Mouse (Mus musculus): ENCODE measurements around the gene Atf3.

The Atf3 gene

GRCm38 (mm10) chr1:191217939-191218338 lies at the start of gene Atf3:
Gene Atf3, minus strand, starts transcription at chr1:191218039.
- in situ Hi-C loops (cut with MboI; ENCODE audit: low pct_unique_long_range_greater_than_20kb in 1 of 2, low sequenced_read_pairs in 2 of 2, unreplicated experiment in 1 of 2): no loop called here

- in situ Hi-C loops (cut with MboI; ENCODE audit: low pct_unique_long_range_greater_than_20kb in 1 of 2, low sequenced_read_pairs in 2 of 2, unreplicated experiment in 1 of 2): no loop called here
Measured at GRCm38 (mm10) chr1:191267162-191267561, 49.3 kb upstream of the Atf3 start.

- in situ Hi-C loops (cut with MboI; ENCODE audit: low pct_unique_long_range_greater_than_20kb in 1 of 2, low sequenced_read_pairs in 2 of 2, unreplicated experiment in 1 of 2): no loop called here
Measured at GRCm38 (mm10) chr1:191263471-191263870, 45.6 kb upstream of the Atf3 start.

- in situ Hi-C loops (cut with MboI; ENCODE audit: low pct_unique_long_range_greater_than_20kb in 1 of 2, low sequenced_read_pairs in 2 of 2, unreplicated experiment in 1 of 2): no loop called here
Measured at GRCm38 (mm10) chr1:191261861-191262260, 44.0 kb upstream of the Atf3 start.

GRCm38 (mm10) chr1:191259661-191260060 lies 41.8 kb upstream of the Atf3 start:
- in situ Hi-C loops (cut with MboI; ENCODE audit: low pct_unique_long_range_greater_than_20kb in 1 of 2, low sequenced_read_pairs in 2 of 2, unreplicated experiment in 1 of 2): no loop called here

GRCm38 (mm10) chr1:191259121-191259520 lies 41.3 kb upstream of the Atf3 start:
- in situ Hi-C loops (cut with MboI; ENCODE audit: low pct_unique_long_range_greater_than_20kb in 1 of 2, low sequenced_read_pairs in 2 of 2, unreplicated experiment in 1 of 2): no loop called here

- in situ Hi-C loops (cut with MboI; ENCODE audit: low pct_unique_long_range_greater_than_20kb in 1 of 2, low sequenced_read_pairs in 2 of 2, unreplicated experiment in 1 of 2): no loop called here
Measured at GRCm38 (mm10) chr1:191258521-191258920, 40.7 kb upstream of the Atf3 start.

GRCm38 (mm10) chr1:191257981-191258380 lies 40.1 kb upstream of the Atf3 start:
- in situ Hi-C loops (cut with MboI; ENCODE audit: low pct_unique_long_range_greater_than_20kb in 1 of 2, low sequenced_read_pairs in 2 of 2, unreplicated experiment in 1 of 2): no loop called here

- in situ Hi-C loops (cut with MboI; ENCODE audit: low pct_unique_long_range_greater_than_20kb in 1 of 2, low sequenced_read_pairs in 2 of 2, unreplicated experiment in 1 of 2): no loop called here
Measured at GRCm38 (mm10) chr1:191257351-191257771, 39.5 kb upstream of the Atf3 start.

- in situ Hi-C loops (cut with MboI; ENCODE audit: low pct_unique_long_range_greater_than_20kb in 1 of 2, low sequenced_read_pairs in 2 of 2, unreplicated experiment in 1 of 2): no loop called here
Measured at GRCm38 (mm10) chr1:191256566-191257350, 38.9 kb upstream of the Atf3 start.

- in situ Hi-C loops (cut with MboI; ENCODE audit: low pct_unique_long_range_greater_than_20kb in 1 of 2, low sequenced_read_pairs in 2 of 2, unreplicated experiment in 1 of 2): no loop called here
Measured at GRCm38 (mm10) chr1:191256134-191256533, 38.3 kb upstream of the Atf3 start.

- in situ Hi-C loops (cut with MboI; ENCODE audit: low pct_unique_long_range_greater_than_20kb in 1 of 2, low sequenced_read_pairs in 2 of 2, unreplicated experiment in 1 of 2): no loop called here
Measured at GRCm38 (mm10) chr1:191254448-191254847, 36.6 kb upstream of the Atf3 start.

GRCm38 (mm10) chr1:191253636-191254035 lies 35.8 kb upstream of the Atf3 start:
- in situ Hi-C loops (cut with MboI; ENCODE audit: low pct_unique_long_range_greater_than_20kb in 1 of 2, low sequenced_read_pairs in 2 of 2, unreplicated experiment in 1 of 2): no loop called here

- in situ Hi-C loops (cut with MboI; ENCODE audit: low pct_unique_long_range_greater_than_20kb in 1 of 2, low sequenced_read_pairs in 2 of 2, unreplicated experiment in 1 of 2): no loop called here
Measured at GRCm38 (mm10) chr1:191249975-191250374, 32.1 kb upstream of the Atf3 start.

GRCm38 (mm10) chr1:191248423-191248822 lies 30.6 kb upstream of the Atf3 start:
- in situ Hi-C loops (cut with MboI; ENCODE audit: low pct_unique_long_range_greater_than_20kb in 1 of 2, low sequenced_read_pairs in 2 of 2, unreplicated experiment in 1 of 2): no loop called here

- in situ Hi-C loops (cut with MboI; ENCODE audit: low pct_unique_long_range_greater_than_20kb in 1 of 2, low sequenced_read_pairs in 2 of 2, unreplicated experiment in 1 of 2): no loop called here
Measured at GRCm38 (mm10) chr1:191247561-191247960, 29.7 kb upstream of the Atf3 start.

GRCm38 (mm10) chr1:191243855-191244254 lies 26.0 kb upstream of the Atf3 start:
- in situ Hi-C loops (cut with MboI; ENCODE audit: low pct_unique_long_range_greater_than_20kb in 1 of 2, low sequenced_read_pairs in 2 of 2, unreplicated experiment in 1 of 2): no loop called here

GRCm38 (mm10) chr1:191242065-191242698 lies 24.3 kb upstream of the Atf3 start:
- in situ Hi-C loops (cut with MboI; ENCODE audit: low pct_unique_long_range_greater_than_20kb in 1 of 2, low sequenced_read_pairs in 2 of 2, unreplicated experiment in 1 of 2): no loop called here

- in situ Hi-C loops (cut with MboI; ENCODE audit: low pct_unique_long_range_greater_than_20kb in 1 of 2, low sequenced_read_pairs in 2 of 2, unreplicated experiment in 1 of 2): no loop called here
Measured at GRCm38 (mm10) chr1:191241574-191241973, 23.7 kb upstream of the Atf3 start.

GRCm38 (mm10) chr1:191239602-191240001 lies 21.8 kb upstream of the Atf3 start:
- in situ Hi-C loops (cut with MboI; ENCODE audit: low pct_unique_long_range_greater_than_20kb in 1 of 2, low sequenced_read_pairs in 2 of 2, unreplicated experiment in 1 of 2): no loop called here
